Mouse (Mus musculus) stomach, embryonic 14.5 days (tissue): Measurements from ENCODE around the gene Bckdha. TPM values are rescaled to one million over a fixed set of nuclear protein-coding genes. Genes with fewer than 3 reads are reported as not detected.

Experiments
- ATAC-seq: fragments of 200-750 bp; cut with Nextera tagmentation; 2 replicates; pipeline ENCODE4 v1.8.0; 2017; ENCODE audit warnings: low read depth, moderate TSS enrichment; ENCODE audit not compliant: insufficient number of reproducible peaks, insufficient read depth, low FRiP score
- H3K27ac ChIP-seq: fragments of 300-500 bp; sonication (generic); 2 replicates; pipeline ENCODE4 v1.5.1; 2014; ENCODE audit warnings: mild to moderate bottlenecking, low read length, moderate library complexity, mixed read lengths
- H3K27me3 ChIP-seq: fragments of 300-500 bp; sonication (generic); 2 replicates; pipeline ENCODE4 v1.6.1; 2014; ENCODE audit warnings: low read length, control low read depth, mixed read lengths; ENCODE audit not compliant: control insufficient read depth, insufficient read depth
- H3K36me3 ChIP-seq: fragments of 300-500 bp; sonication (generic); 2 replicates; pipeline ENCODE4 v1.6.1; 2014; ENCODE audit warnings: mild to moderate bottlenecking, control low read depth, low read length, moderate library complexity, mixed read lengths; ENCODE audit not compliant: control insufficient read depth, insufficient read depth
- H3K4me1 ChIP-seq: fragments of 300-500 bp; sonication (generic); 2 replicates; pipeline ENCODE4 v1.6.1; 2014; ENCODE audit warnings: low read length, control low read depth, mixed read lengths; ENCODE audit not compliant: control insufficient read depth, insufficient read depth
- H3K4me2 ChIP-seq: fragments of 300-500 bp; sonication (generic); replicated peaks from 2 replicates; pipeline ENCODE4 v1.6.1; 2014; ENCODE audit warnings: low read depth, low read length, control low read depth
- H3K4me3 ChIP-seq: fragments of 300-500 bp; sonication (generic); 2 replicates; pipeline ENCODE4 v1.5.1; 2014; ENCODE audit warnings: low read depth, low read length, control low read depth
- H3K9ac ChIP-seq: fragments of 300-500 bp; sonication (generic); replicated peaks from 2 replicates; pipeline ENCODE4 v1.6.1; 2014; ENCODE audit warnings: low read depth, mild to moderate bottlenecking, control low read depth, low read length, moderate library complexity, mixed read lengths
- H3K9me3 ChIP-seq: fragments of 300-500 bp; sonication (generic); 2 replicates; pipeline ENCODE4 v1.6.1; 2016; ENCODE audit warnings: low read depth, low read length, control low read depth; ENCODE audit not compliant: control insufficient read depth
- WGBS: fragments of 180-500 bp; shearing (Covaris S2); extraction: QIAGEN DNeasy Blood & Tissue Kit; methylation state at CpG from one replicate; pipeline ENCODE4 v1.1.7; 2014; 5-methylcytosine and 5-hydroxymethylcytosine counted together
- polyA plus RNA-seq: library from polyadenylated mRNA; unstranded; fragments of >200 nt; fragmentation: Nextera tagmentation; extraction: Ambion mirVana; gene quantifications from 2 replicates; pipeline ENCODE4 v1.2.1, GENCODE M21; 2014

The Bckdha gene
- polyA plus RNA-seq, 1 experiment from 2014 or later = 52.2 TPM

- H3K27me3 ChIP-seq = no peaks in the 10 kb centered on the region; the same call in 1 of the 2 replicates
- H3K27ac ChIP-seq = peak within 1 kb of the TSS; percentile 75; the same call in 1 of the 2 replicates
- no peaks in the 10 kb centered on the region for H3K36me3 ChIP-seq
- peaks cover 20% of the 10 kb centered on the region; the same call in 1 of the 2 replicates for H3K4me1 ChIP-seq
- peak; percentile 29 for ATAC-seq
- peak within 1 kb of the TSS; percentile 97 for H3K4me2 ChIP-seq
- peak within 1 kb of the TSS; percentile 70 for H3K4me3 ChIP-seq
- H3K9me3 ChIP-seq = no peaks in the 10 kb centered on the region
- WGBS = under 1% methylated on average over 65 of the region's 69 CpGs
- peak within 1 kb of the TSS; percentile 58 for H3K9ac ChIP-seq
Observed at GRCm38 (mm10) chr7:25686680-25687531, 28.1 kb upstream of the Bckdha start, which contains the start of gene Tgfb1. Gene Tgfb1 (plus strand): TSS chr7:25687002.

- Histone ChIP-seq H3K9me3 (no peaks in the 10 kb centered on the region), H3K27me3 (no peaks in the 10 kb centered on the region; the same call in 1 of the 2 replicates), H3K4me1 (peaks cover 26% of the 10 kb centered on the region; the same call in 1 of the 2 replicates), H3K9ac (no peak overlapping the region; the same call in 1 of the 2 replicates), H3K27ac (no peak overlapping the region), H3K4me2 (peak overlapping the region; percentile 97), H3K36me3 (no peaks in the 10 kb centered on the region), H3K4me3 (peak overlapping the region; percentile 70; the same call in 1 of the 2 replicates)
- WGBS = 71% methylated on average over 21 of the region's 21 CpGs
- no peak for ATAC-seq
Observed at GRCm38 (mm10) chr7:25685926-25686470, 27.2 kb upstream of the Bckdha start.

GRCm38 (mm10) chr7:25684659-25685058 is 25.9 kb upstream of the Bckdha start:
- no peak overlapping the region for H3K9ac ChIP-seq
- H3K9me3 ChIP-seq = no peaks in the 10 kb centered on the region
- peaks cover 29% of the 10 kb centered on the region; the same call in 1 of the 2 replicates for H3K4me1 ChIP-seq
- no peak for ATAC-seq
- WGBS = 89% methylated on average over 6 of the region's 6 CpGs
- no peaks in the 10 kb centered on the region for H3K36me3 ChIP-seq
- no peak overlapping the region for H3K4me3 ChIP-seq
- no peaks in the 10 kb centered on the region; the same call in 1 of the 2 replicates for H3K27me3 ChIP-seq
- no peak overlapping the region for H3K27ac ChIP-seq
- no peak overlapping the region for H3K4me2 ChIP-seq

- Histone ChIP-seq H3K9ac (no peak overlapping the region), H3K36me3 (no peaks in the 10 kb centered on the region), H3K27me3 (no peaks in the 10 kb centered on the region; the same call in 1 of the 2 replicates), H3K4me3 (no peak overlapping the region), H3K4me2 (no peak overlapping the region), H3K4me1 (peaks cover 26% of the 10 kb centered on the region; the same call in 1 of the 2 replicates), H3K27ac (no peak overlapping the region), H3K9me3 (no peaks in the 10 kb centered on the region)
- no peak for ATAC-seq
- WGBS = 57% methylated on average over 7 of the region's 7 CpGs
Observed at GRCm38 (mm10) chr7:25683474-25684180, 24.8 kb upstream of the Bckdha start.

- ATAC-seq = no peak
- Histone ChIP-seq H3K27ac (no peak overlapping the region), H3K4me1 (peaks cover 12% of the 10 kb centered on the region; the same call in 1 of the 2 replicates), H3K9me3 (no peaks in the 10 kb centered on the region), H3K4me2 (peak overlapping the region; percentile 57), H3K4me3 (peak overlapping the region; percentile 60; the same call in 1 of the 2 replicates), H3K27me3 (no peaks in the 10 kb centered on the region), H3K9ac (no peak overlapping the region), H3K36me3 (no peaks in the 10 kb centered on the region)
- 57% methylated on average over 15 of the region's 15 CpGs for WGBS
Observed at GRCm38 (mm10) chr7:25681341-25682231, 22.8 kb upstream of the Bckdha start.

- peak within 1 kb of the TSS; percentile 60 for H3K4me3 ChIP-seq
- 0% methylated on average over 46 of the region's 46 CpGs for WGBS
- ATAC-seq = peak; percentile 95
Observed at GRCm38 (mm10) chr7:25680514-25681258, 21.9 kb upstream of the Bckdha start, which contains the start of gene B9d2. Gene B9d2 (plus strand): TSS chr7:25680780.

GRCm38 (mm10) chr7:25679971-25680370 is 21.2 kb upstream of the Bckdha start:
- peak overlapping the region; percentile 90; the same call in 1 of the 2 replicates for H3K27ac ChIP-seq
- H3K36me3 ChIP-seq = no peaks in the 10 kb centered on the region
- H3K9me3 ChIP-seq = no peaks in the 10 kb centered on the region
- ATAC-seq = no peak
- peak overlapping the region; percentile 57 for H3K4me2 ChIP-seq
- H3K4me1 ChIP-seq = peaks cover 11% of the 10 kb centered on the region; the same call in 1 of the 2 replicates
- no peak overlapping the region for H3K9ac ChIP-seq
- WGBS = 8% methylated on average over 6 of the region's 6 CpGs
- peaks cover 3% of the 10 kb centered on the region; the same call in 1 of the 2 replicates for H3K27me3 ChIP-seq
- peak overlapping the region; percentile 60 for H3K4me3 ChIP-seq

More at GRCm38 (mm10) chr7:25680514-25681258, 21.9 kb upstream of the Bckdha start, which contains the start of gene B9d2:
- H3K36me3 ChIP-seq = no peaks in the 10 kb centered on the region
- peak within 1 kb of the TSS; percentile 90 for H3K27ac ChIP-seq
- H3K9ac ChIP-seq = peak within 1 kb of the TSS; percentile 48
- H3K27me3 ChIP-seq = no peaks in the 10 kb centered on the region
- H3K4me2 ChIP-seq = peak within 1 kb of the TSS; percentile 57
- no peaks in the 10 kb centered on the region for H3K9me3 ChIP-seq
- H3K4me1 ChIP-seq = peaks cover 9% of the 10 kb centered on the region; the same call in 1 of the 2 replicates
